In the genomic region with DNA sequence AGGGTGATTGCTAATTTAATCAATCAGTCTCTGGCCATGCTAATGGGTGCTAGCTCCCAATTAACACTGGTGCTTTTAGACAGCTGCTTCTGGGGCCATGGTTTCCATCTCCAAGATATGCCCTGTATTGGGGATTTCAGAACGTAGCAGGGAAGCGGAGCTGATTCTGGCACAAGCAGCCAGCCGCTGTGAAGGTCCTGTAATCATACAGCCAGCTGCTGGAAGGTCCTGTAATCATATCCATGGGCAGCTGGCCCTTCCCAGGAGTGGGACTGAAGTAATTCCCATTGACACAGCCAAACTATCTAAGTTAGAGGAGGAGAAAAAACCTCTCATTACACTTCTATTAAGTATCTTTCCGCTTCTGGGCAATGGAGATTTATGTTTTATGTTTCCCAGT, we compare ENCODE assay signal across 24 mouse cellular contexts.
DNase-seq lines count a peak whose midpoint lies in the region; ATAC-seq and TF ChIP-seq lines count a peak whose summit lies in the region.
"Had no signal": no experiment of that assay in that cellular context is flagged by ENCODE, and none has a peak within 500 bp of the region (broad histone marks: within the 10 kb centered on the region; RNA-seq: fewer than 3 reads in every experiment).

No protein-coding gene starts in this region.

- peak; percentile 67 for DNase-seq in embryonic facial prominence, embryonic 14.5 days (ENCODE audit: low spot score)
- DNase-seq in embryonic facial prominence, embryonic 10.5 days (ENCODE audit: low spot score): no peak
- peak; percentile 20 to 24 for DNase-seq in heart, postnatal 10 days
- peak; percentile 41 for DNase-seq in limb, embryonic 14.5 days (ENCODE audit: low spot score)
- DNase-seq in limb, embryonic 10.5 days (ENCODE audit: low spot score): no peak
- DNase-seq in MN1 (ENCODE audit: low spot score): peak; percentile 55
- DNase-seq in spleen, postnatal 14 days (ENCODE audit: low spot score in 2 of 2): no peak
- DNase-seq: adrenal gland, postnatal 10 days; adrenal gland, postnatal 36 days; cerebellum, adult 18-20 months; cerebellum, adult 9-10 months; cerebellum, postnatal 14 days; heart, postnatal 36 days; kidney, adult 18-20 months had no signal

- H3K4me2 ChIP-seq in embryonic facial prominence, embryonic 14.5 days (ENCODE audit: low read depth, low read length): no peak overlapping the region
- H3K4me2 ChIP-seq in heart, embryonic 11.5 days: no peak overlapping the region
- no peak overlapping the region for H3K4me2 ChIP-seq in limb, embryonic 14.5 days (replicated peaks; ENCODE audit: low read depth, low read length, severe bottlenecking)
- H3K4me2 ChIP-seq: embryonic facial prominence, embryonic 13.5 days; forebrain, embryonic 13.5 days; heart, embryonic 13.5 days; hindbrain, embryonic 14.5 days had no signal

- H3K27me3 ChIP-seq in embryonic facial prominence, embryonic 14.5 days (replicated peaks; ENCODE audit: control insufficient read depth, insufficient read depth, low read length): no peaks in the 10 kb centered on the region
- no peaks in the 10 kb centered on the region for H3K27me3 ChIP-seq in embryonic facial prominence, embryonic 10.5 days (replicated peaks; ENCODE audit: low read depth, poor library complexity, severe bottlenecking)
- H3K27me3 ChIP-seq in heart, embryonic 11.5 days (ENCODE audit: control insufficient read depth, insufficient read depth, low read length): no peaks in the 10 kb centered on the region
- H3K27me3 ChIP-seq in limb, embryonic 14.5 days (ENCODE audit: control insufficient read depth, insufficient read depth, low read length): no peaks in the 10 kb centered on the region
- no peaks in the 10 kb centered on the region for H3K27me3 ChIP-seq in limb, embryonic 10.5 days (ENCODE audit: low read depth, poor library complexity, severe bottlenecking)
- H3K27me3 ChIP-seq: embryonic facial prominence, embryonic 13.5 days; forebrain, embryonic 13.5 days; heart, embryonic 13.5 days had no signal

- 74% methylated on average over 4 of the region's 4 CpGs for WGBS in embryonic facial prominence, embryonic 14.5 days
- WGBS in embryonic facial prominence, embryonic 10.5 days: 89% methylated on average over 4 of the region's 4 CpGs
- 79% methylated on average over 4 of the region's 4 CpGs for WGBS in heart, embryonic 11.5 days (ENCODE audit: insufficient replicate concordance)
- WGBS in limb, embryonic 14.5 days: 75% methylated on average over 4 of the region's 4 CpGs
- WGBS in limb, embryonic 10.5 days: 93% methylated on average over 4 of the region's 4 CpGs

- no peak overlapping the region for H3K4me3 ChIP-seq in embryonic facial prominence, embryonic 14.5 days (ENCODE audit: low read depth, low read length)
- no peak overlapping the region for H3K4me3 ChIP-seq in embryonic facial prominence, embryonic 10.5 days
- no peak overlapping the region for H3K4me3 ChIP-seq in heart, embryonic 11.5 days (ENCODE audit: low read depth, low read length)
- H3K4me3 ChIP-seq in limb, embryonic 14.5 days (replicated peaks; ENCODE audit: low read length): no peak overlapping the region
- no peak overlapping the region for H3K4me3 ChIP-seq in limb, embryonic 10.5 days
- H3K4me3 ChIP-seq: embryonic facial prominence, embryonic 13.5 days; forebrain, embryonic 10.5 days; forebrain, embryonic 13.5 days; heart, embryonic 13.5 days had no signal

- H3K27ac ChIP-seq in embryonic facial prominence, embryonic 14.5 days (replicated peaks; ENCODE audit: low read depth, low read length): no peak overlapping the region
- no peak overlapping the region for H3K27ac ChIP-seq in embryonic facial prominence, embryonic 10.5 days (replicated peaks)
- no peak overlapping the region for H3K27ac ChIP-seq in heart, embryonic 11.5 days (ENCODE audit: low read depth, low read length)
- H3K27ac ChIP-seq in limb, embryonic 14.5 days (replicated peaks; ENCODE audit: low read depth, low read length): no peak overlapping the region
- no peak overlapping the region for H3K27ac ChIP-seq in limb, embryonic 10.5 days
- H3K27ac ChIP-seq: embryonic facial prominence, embryonic 13.5 days; forebrain, embryonic 10.5 days; forebrain, embryonic 13.5 days; heart, embryonic 13.5 days; hindbrain, embryonic 14.5 days; hindbrain, postnatal 0 days had no signal

- no peaks in the 10 kb centered on the region for H3K9me3 ChIP-seq in embryonic facial prominence, embryonic 14.5 days (ENCODE audit: control insufficient read depth, low read length)
- H3K9me3 ChIP-seq in embryonic facial prominence, embryonic 10.5 days: 0 out of 2 replicates have a peak, but pooled peaks cover 4% of the 10 kb centered on the region
- no peaks in the 10 kb centered on the region for H3K9me3 ChIP-seq in heart, embryonic 11.5 days (replicated peaks; ENCODE audit: control insufficient read depth, low read length)
- H3K9me3 ChIP-seq in limb, embryonic 14.5 days (ENCODE audit: control insufficient read depth, low read length): no peaks in the 10 kb centered on the region
- 0 out of 2 replicates have a peak, but pooled peaks cover 3% of the 10 kb centered on the region for H3K9me3 ChIP-seq in limb, embryonic 10.5 days (replicated peaks)
- H3K9me3 ChIP-seq: embryonic facial prominence, embryonic 13.5 days; forebrain, embryonic 10.5 days; forebrain, embryonic 13.5 days; heart, embryonic 13.5 days had no signal

- H3K9ac ChIP-seq in embryonic facial prominence, embryonic 14.5 days (ENCODE audit: low read depth, low read length): no peak overlapping the region
- H3K9ac ChIP-seq in heart, embryonic 11.5 days (ENCODE audit: low read depth, low read length): no peak overlapping the region
- H3K9ac ChIP-seq in limb, embryonic 14.5 days (ENCODE audit: low read depth, low read length, severe bottlenecking): no peak overlapping the region
- H3K9ac ChIP-seq: embryonic facial prominence, embryonic 13.5 days; forebrain, embryonic 13.5 days; heart, embryonic 13.5 days; hindbrain, embryonic 14.5 days had no signal

- ATAC-seq in embryonic facial prominence, embryonic 14.5 days (ENCODE audit: low read depth): 0 out of 2 replicates have a peak, but pooled peaks have one; percentile 44
- no peak for ATAC-seq in heart, embryonic 11.5 days (replicated peaks; ENCODE audit: insufficient number of reproducible peaks, low FRiP score, low TSS enrichment)
- ATAC-seq in limb, embryonic 14.5 days (ENCODE audit: low FRiP score, low read depth): no peak; the same call in 1 of the 2 replicates
- ATAC-seq: forebrain, embryonic 13.5 days; hindbrain, postnatal 0 days; inflammation-experienced regulatory T-cells, adult 6 months; intestine, embryonic 16.5 days; Patski had no signal

- H3K4me1 ChIP-seq in embryonic facial prominence, embryonic 14.5 days (ENCODE audit: control insufficient read depth, insufficient read depth, low read length): no peaks in the 10 kb centered on the region
- no peaks in the 10 kb centered on the region for H3K4me1 ChIP-seq in embryonic facial prominence, embryonic 10.5 days
- H3K4me1 ChIP-seq in heart, embryonic 11.5 days (ENCODE audit: control insufficient read depth, insufficient read depth, low read length): no peaks in the 10 kb centered on the region
- H3K4me1 ChIP-seq in limb, embryonic 14.5 days (ENCODE audit: control insufficient read depth, insufficient read depth, low read length): no peaks in the 10 kb centered on the region
- H3K4me1 ChIP-seq in limb, embryonic 10.5 days: no peaks in the 10 kb centered on the region
- H3K4me1 ChIP-seq: embryonic facial prominence, embryonic 13.5 days; forebrain, embryonic 10.5 days; forebrain, embryonic 13.5 days; heart, embryonic 13.5 days had no signal

- no peaks in the 10 kb centered on the region for H3K36me3 ChIP-seq in embryonic facial prominence, embryonic 14.5 days (ENCODE audit: control insufficient read depth, insufficient read depth, low read length)
- no peaks in the 10 kb centered on the region for H3K36me3 ChIP-seq in embryonic facial prominence, embryonic 10.5 days (replicated peaks)
- no peaks in the 10 kb centered on the region for H3K36me3 ChIP-seq in heart, embryonic 11.5 days (ENCODE audit: control insufficient read depth, insufficient read depth, low read length)
- H3K36me3 ChIP-seq in limb, embryonic 14.5 days (ENCODE audit: control insufficient read depth, insufficient read depth, low read length): no peaks in the 10 kb centered on the region
- no peaks in the 10 kb centered on the region for H3K36me3 ChIP-seq in limb, embryonic 10.5 days
- H3K36me3 ChIP-seq: embryonic facial prominence, embryonic 13.5 days; forebrain, embryonic 10.5 days; heart, embryonic 13.5 days had no signal

- intact Hi-C loops in heart, postnatal 10 days (cut with DNase I): no loop called here

- TF ChIP-seq POLR2A in limb, embryonic 14.5 days (IDR thresholded peaks at IDR 0.05; ENCODE audit: borderline replicate concordance, extremely low read depth, insufficient read depth, insufficient read length): no peak

Comparison
In these comparisons a context has a peak if more than half of its experiments do, and no peak if none do; other contexts are left out.
1. DNase-seq: peak in embryonic facial prominence, embryonic 14.5 days (single experiment), heart, postnatal 10 days (2 of 2), limb, embryonic 14.5 days (single experiment) and MN1 (single experiment); none in embryonic facial prominence, embryonic 10.5 days (single experiment), limb, embryonic 10.5 days (single experiment) and spleen, postnatal 14 days (0 of 2).